In the genomic region with DNA sequence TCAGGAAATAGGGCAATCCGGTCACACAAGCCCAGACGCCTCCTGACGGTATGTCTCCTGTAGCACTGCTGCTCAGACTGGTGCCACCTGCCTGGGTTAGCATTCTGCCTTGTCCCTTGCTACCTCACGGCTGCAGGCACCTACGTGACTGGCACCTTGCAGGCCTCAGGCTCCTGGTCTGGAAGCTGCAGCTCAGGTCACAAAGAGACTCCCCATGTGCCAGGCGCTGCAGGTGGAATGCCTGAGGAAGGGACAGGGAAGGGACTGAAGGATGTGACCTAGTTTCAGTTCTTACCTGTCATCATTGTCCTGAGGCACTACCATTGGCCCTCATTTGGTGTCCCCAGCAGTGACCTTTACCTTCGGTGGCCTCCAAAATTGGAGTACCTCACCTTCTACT, we compare ENCODE assay signal across 15 mouse cellular contexts.
DNase-seq lines count a peak whose midpoint lies in the region.
"Had no signal": no experiment of that assay in that cellular context is flagged by ENCODE, and none has a peak within 500 bp of the region (broad histone marks: within the 10 kb centered on the region; RNA-seq: fewer than 3 reads in every experiment).

No protein-coding gene starts in this region.

- peak; percentile 48 to 54 for DNase-seq in cerebellum, adult 18-20 months
- no peak for DNase-seq in cerebellum, adult 11 months
- DNase-seq in thymus, postnatal 4 days, result peak; percentile 18
- DNase-seq in thymus, adult 18-20 months, result no peak
- peak; percentile 21 to 32 for DNase-seq in cerebellum, postnatal 10 days
- no peak for DNase-seq in adrenal gland, postnatal 25 days
- no peak for DNase-seq in B cell, adult 2 months
- DNase-seq: adrenal gland, postnatal 36 days; embryo, embryonic 11 days; gastrocnemius, postnatal 25 days; heart, adult 11 months; heart, postnatal 4 days; kidney, adult 2 months; kidney, postnatal 36 days; thymus, postnatal 14 days had no signal

Comparison
In these comparisons a context has a peak if more than half of its experiments do, and no peak if none do; other contexts are left out.
1. DNase-seq: peak in cerebellum, adult 18-20 months (2 of 2), thymus, postnatal 4 days (single experiment) and cerebellum, postnatal 10 days (2 of 2); none in cerebellum, adult 11 months (single experiment), thymus, adult 18-20 months (0 of 2), adrenal gland, postnatal 25 days (single experiment) and B cell, adult 2 months (0 of 2).